Mouse (Mus musculus) adrenal gland, postnatal 10 days (tissue): ENCODE results near the gene Grap. TPM values are rescaled to one million over a fixed set of nuclear protein-coding genes. Genes with fewer than 3 reads are reported as not detected.
"Not testable (repeated sequence)": the region's sequence is repeated elsewhere in the genome, so short reads cannot be mapped to it uniquely, and the experiment has no call there.

Source experiments
- DNase-seq: peaks from one replicate; pipeline ENCODE4 v3.0.0; 2021; ENCODE audit warnings: mixed read lengths
- long read RNA-seq, 2 experiments: library from polyadenylated mRNA; stranded (forward); transcript quantifications; one replicate each; pipeline ENCODE4 v2.0.0; 2021
- total RNA-seq, 2 experiments: library from RNA; stranded (reverse); gene quantifications; 2 replicates each; pipeline ENCODE4 v1.2.3; 2021

Gene Grap
- total RNA-seq, result 10 to 100 TPM; 16.0 to 17.3 TPM
- long read RNA-seq, experiment 1, transcript Grap-201 (5 exons, 1,662 nt), result major isoform, 50 of 55 reads
- long read RNA-seq, experiment 1, partial matches to known transcripts, result 0 of 55 reads
- long read RNA-seq, experiment 1, other reads (novel, unspliced or antisense), result 5 of 55 reads
- long read RNA-seq, experiment 2, transcript Grap-201 (5 exons, 1,662 nt), result major isoform, 19 of 32 reads
- long read RNA-seq, experiment 2, partial matches to known transcripts, result 1 of 32 reads
- long read RNA-seq, experiment 2, other reads (novel, unspliced or antisense), result 12 of 32 reads

DNA sequence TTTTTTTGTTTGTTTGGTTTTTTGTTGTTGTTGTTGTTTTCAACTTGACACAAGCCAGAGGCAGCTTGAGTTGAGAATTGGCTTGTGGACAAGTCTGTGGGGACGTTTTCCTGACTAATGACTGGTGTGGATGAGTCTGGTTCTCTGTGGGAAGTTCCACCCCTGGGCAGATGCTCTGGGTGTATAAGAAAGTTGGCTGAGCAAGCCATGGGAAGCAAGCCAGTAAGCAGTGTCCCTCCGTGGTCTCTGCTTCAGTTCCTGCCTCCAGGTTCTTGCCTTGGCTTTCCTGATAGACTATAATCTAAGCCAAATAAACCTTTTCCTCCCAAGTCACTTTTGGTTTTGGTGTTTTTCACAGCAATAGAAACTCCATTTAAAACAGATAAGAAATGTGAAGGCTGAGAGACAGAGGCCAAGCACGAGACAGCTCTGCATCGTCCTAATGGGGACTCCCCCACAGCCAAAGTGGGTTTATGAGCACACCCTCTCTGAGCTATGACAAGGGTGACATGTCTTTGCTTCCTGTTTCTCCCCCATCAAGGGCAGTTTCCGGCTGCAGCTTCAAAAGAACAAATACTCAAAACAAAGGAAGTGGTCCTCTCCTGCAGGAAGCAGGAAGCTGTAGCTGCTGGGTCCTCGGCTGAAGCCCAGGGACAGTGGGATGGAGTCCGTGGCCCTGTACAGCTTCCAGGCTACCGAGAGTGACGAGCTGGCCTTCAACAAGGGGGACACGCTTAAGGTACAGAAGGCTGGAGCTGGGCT is at the start of gene Grap:
Gene Grap (plus strand): TSS at position 580 of the 762 bp plus-strand sequence.
- DNase-seq, result peak; percentile 37

DNA sequence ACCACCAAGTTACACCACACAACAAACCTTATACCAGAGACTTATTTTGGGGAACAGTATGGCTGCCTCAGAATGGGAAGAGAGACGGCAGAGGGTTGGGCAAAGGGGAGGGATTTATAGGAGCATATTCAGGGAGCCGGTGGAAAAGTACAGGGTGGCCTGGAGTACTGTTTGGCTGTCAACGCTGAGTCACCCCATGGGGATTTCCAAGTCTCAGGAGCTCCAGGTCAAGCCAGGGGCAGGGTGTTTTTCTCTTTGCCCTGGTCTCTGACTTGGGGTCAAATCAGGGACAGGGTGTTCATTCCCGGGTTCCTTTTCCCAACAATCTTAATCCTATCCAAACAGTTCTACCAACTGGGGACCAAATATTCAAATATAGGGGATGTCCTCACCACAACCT is 45.0 kb upstream of the Grap start:
- DNase-seq, result peak; percentile 52

DNA sequence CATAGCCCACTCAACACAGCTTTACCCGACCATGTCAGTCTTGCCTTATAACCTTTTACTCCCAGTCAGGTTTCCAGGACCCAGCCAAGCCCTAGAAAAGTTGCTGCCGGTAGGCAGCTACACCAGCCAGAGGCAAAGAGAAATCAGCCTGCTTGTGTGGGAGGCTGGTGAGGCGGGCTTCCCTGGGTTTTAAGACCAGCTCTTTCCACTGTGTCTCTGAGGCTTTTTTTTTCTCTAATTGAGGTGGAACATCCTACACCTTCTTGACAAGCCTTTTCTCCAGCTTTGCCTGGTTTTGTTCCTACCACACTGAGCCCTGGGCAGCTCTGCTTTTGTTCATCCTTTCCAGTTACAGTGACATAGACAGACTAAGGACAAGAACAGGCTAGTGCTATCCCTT is 41.9 kb upstream of the Grap start:
- DNase-seq, result no peak

DNA sequence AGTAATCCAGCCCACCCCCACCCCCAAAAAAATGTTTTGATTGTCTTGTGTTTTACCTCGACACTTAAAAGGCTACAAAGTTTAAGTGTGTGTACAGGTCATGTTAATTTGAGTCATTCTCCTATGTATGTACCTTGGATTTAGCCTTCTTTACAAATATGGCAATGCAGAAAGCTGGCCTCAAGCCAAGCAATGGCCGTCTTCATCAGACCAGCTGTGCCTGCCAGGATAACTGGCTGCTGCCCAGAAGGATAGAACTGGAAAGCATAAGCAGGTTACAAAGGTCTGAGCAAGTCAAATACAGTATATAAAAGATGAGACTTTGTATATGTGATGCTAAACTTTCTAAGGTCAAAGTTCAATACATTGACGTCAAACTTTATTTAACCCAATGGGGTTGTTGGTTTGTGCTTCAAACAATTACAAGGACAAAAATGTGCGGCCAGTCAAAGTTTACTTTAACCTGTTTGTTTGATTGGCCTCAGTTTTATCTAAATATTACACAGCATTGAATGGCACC is 40.9 kb upstream of the Grap start:
- peak; percentile 48 for DNase-seq

DNA sequence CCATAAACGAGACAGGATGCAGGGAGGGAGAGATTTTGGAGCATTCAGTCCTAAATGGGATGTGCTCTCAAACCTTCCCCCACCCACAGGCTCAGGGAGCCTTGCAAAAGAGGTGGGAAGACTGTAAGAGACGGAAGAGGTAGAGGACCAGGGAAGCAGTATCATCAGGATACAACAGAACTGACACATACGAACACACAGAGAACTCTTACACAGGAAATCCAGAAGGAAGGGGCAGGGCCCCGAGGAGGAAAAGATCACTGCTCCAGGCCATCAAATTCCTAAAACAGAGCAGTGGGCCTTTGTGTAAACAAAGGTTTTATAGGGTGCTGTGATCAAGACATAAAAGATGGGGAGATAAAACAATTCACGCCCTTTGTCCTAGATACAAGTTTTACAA is 38.7 kb upstream of the Grap start:
- no peak for DNase-seq

DNA sequence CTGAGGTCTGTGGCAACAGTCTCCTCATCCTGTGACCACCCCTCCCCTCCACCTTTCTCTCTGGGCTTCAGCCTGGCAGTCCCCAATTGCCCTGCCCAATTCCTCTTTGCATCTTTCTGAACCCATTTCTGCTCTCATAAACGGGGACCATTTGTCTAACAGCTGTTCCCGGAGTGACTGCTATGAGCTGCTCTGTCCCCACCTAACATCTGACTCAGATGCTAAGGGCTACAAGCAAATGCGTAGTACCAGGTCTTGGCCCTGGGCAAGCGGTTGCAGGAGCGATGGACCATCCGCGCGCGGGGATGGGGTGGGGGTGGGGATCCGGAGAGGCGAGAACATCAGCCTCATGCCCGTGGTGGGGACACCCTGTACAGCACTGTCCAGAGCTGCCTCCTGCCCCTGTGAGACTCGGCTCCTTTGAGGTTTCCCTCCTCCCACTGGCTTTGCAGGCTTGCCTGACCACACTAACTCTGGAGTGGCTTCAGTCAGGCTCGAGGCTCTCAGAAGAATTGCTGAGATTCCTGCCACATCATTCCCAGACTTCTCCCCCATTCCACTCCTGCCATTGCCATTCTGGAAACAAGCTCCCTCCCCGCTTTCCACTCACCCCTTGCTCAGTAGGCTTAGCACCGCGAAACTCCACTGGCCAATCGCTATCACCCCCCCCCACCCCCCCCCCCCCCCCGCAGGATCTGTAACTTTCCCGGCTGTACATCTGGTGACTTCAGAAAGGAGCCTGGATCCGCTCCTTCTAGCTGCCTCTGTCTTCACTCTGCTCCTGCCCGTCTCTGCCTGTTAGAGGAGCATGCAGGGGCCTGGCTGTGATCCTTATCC is 37.2 kb upstream of the Grap start:
- DNase-seq, result peak; percentile 28

DNA sequence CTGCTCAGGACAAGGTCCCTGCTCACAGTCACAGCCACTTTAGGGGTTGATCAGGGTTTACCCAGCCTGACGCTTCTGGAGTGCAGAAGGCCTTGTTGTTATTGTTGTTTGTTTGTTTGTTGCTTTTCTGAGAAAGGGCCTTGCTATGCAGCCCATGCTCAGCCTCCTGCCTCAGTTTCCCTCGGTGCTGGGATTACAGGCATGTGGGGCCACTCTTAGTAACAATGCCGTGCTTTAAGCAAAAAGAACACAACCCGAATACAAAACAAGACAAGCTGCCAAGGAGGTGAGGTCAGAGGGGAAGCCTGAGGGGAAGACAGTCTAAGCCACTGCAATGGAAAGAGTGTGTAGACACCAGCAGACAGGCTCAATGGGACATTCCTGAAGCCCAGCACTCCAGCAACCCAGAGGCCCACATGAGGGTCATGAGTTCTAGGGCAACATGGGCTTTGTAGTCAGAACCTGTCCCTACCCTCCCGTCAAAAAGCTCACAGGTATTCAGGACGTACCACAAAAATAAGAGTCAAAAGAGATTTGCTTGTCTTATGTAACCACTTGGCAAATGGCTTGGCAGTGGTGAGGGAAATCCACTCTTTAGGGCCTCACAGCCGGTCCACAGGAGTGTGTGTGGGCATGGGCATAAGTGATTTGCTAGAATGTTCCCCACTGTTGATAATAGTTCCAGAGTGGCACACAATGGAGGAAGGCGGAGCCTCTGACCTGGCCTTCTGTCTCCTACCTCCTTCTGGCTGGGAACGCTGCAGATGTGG is 36.4 kb upstream of the Grap start:
- peak; percentile 26 for DNase-seq

DNA sequence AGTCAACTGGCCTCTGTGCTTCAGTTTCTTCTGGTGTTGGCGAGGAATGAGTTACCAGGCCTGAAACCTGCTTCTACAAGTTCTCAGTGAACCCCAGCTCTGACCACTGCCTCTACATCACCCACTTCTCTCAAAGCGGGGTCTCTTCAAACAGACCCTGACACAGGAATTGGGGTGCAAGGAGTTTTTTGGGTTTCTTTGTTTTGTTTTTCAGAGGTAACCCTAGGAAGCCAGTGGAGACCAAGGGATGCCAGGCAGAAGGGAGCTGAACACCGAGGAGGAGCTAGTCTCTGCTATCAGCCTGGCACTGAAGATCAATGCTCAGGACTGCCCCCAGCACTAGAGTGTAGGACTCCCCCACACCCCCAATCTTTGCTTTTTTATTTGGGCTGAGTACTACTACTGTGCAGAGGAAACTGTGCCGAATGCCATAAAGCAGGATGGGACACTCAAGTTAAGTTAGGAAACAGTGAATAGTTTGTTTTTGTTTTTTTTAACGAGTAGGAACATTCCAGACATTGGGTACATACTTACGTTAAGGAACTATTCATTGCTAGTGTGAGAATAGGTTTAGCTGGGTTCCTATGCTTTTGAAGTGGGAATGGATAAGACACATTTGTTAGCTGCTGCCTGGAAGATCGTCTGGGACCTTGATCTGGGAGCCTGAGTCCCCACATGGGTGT is 35.6 kb upstream of the Grap start:
- DNase-seq, result no peak

DNA sequence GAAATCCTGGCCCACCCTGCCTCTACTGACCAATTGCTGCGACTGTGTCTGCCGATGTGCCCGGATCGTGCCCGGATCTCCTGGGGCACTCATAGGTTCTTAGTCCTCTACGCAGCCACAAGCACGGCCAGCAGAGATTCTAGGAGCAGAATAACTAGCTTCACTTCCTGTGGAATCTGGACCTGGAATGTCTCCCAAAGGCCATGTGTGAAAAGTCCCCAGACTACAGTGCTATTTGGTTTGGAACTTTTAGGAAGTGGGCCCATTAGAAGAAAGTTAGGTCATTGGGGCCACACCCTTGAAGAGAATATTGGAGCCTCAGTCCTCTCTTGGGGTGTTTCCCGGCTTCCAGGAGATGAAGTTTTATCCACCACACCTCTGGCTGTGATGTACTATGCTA is 34.9 kb upstream of the Grap start:
- DNase-seq, result no peak

DNA sequence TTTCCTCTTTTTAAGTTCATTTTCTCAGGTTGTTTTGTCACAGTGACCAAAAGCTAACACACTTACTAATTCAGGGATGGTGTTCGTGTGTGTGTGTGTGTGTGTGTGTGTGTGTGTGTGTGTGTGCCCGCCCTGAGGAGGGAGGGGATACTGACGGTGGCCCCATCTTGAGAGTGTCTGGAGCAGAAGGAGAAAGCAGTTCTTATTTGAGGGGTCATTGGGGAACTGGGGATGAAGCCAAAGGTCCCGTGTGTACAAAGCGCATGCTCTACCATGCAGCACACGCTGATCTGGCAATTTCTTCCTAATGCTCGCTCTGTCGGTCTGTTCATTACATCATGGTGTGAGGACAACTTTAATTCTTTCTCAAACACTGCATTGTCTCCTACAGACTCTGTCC is 34.5 kb upstream of the Grap start:
- no peak for DNase-seq

DNA sequence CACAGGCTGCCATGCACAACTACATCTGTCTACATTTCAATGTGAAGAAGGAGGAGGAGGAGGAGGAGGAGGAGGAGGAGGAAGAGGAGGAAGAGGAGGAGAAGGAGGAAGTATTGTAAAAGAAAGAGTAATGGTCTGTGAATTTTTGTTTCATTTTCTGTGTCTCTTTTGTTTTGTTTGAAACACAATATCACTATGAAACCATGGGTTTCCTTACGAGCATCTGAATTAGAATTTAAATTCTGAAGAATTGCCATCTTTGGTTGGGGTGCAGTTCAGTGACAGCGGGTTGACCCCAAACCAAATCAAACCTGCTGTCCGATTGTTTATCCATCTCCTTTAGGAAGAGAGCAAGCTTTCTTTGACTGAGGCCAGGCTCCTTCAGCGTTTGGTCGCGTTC is 33.7 kb upstream of the Grap start:
- DNase-seq, result no peak

DNA sequence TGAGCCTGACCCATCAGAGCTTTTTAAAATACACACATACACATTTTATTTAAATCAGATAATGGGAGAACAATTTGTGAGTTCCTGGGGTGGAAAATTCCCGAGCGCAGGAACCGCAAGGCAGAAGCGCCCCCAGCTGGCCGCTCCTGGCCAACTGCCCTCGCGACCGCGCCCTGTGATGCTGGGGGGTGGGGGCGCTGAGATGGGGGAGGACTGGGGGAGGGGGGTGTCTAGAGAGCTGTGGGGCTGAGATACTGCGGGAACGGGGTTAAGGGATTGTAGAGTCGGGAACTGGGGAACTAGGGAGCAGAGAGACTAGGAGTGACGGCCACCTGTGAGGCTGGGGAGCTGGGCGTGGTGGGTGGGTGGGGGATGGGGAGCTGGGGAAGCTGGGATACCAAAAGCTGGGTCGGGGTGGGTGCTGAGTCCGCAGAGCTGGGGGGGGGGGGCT is 33.2 kb upstream of the Grap start:
- peak; percentile 82 for DNase-seq

DNA sequence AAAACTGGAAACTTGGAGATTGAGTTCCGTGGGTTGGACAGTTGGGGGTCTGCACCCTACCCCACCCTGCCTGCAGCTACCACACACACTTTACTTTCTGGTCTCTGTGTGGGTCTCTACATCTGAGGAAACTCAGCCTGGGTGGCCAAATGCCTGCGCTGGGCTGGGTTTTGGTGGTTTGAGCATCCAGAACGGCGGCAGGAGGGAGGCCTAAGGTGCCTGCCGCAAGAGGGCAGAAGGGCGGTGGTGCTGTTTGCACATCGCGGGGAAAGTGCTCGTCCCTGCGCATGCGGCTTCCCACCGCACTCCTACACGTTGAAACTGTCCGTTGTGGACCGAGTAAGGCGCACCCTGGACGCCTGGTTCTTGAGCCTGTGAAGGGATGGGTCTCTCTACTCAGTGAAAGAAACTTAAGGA is 32.8 kb upstream of the Grap start:
- peak; percentile 90 for DNase-seq

DNA sequence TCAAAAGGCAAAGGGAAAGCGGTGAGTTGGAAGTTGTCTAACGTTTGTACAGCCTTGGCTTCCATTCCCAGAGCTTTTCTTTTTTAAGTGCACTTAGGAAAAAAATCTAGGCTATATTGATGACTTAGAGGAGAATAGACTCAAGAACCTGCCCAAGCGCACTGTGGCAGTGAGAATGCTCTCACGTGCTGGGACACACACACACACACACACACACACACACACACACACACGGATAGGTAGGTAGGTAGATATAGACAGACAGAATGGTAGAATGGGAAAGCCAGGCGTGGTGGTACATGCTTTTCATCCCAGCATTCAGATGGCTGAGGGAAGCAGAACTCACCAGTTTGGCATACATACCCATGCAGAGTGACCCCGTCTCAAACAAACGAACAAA is 32.3 kb upstream of the Grap start:
- no peak for DNase-seq

DNA sequence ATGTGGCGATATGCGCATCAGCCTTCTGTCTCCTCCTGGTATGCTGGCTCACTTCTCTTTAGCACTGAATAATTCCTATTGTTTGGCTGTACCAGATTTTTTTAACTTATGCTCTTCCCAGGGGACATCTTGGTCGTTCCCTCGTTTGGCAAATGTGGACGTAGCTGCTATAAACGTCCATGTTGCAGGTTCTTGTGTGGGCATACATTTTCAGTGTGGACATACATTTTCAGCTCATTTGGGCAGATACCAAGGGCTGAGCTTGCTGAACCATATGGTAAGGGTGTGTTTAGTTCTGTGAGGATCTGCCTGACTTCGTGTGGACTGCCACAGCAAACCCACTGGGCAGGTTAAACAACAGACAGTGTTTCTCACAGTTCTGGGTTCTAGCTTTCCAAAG is 27.9 kb upstream of the Grap start:
- DNase-seq, result no peak

DNA sequence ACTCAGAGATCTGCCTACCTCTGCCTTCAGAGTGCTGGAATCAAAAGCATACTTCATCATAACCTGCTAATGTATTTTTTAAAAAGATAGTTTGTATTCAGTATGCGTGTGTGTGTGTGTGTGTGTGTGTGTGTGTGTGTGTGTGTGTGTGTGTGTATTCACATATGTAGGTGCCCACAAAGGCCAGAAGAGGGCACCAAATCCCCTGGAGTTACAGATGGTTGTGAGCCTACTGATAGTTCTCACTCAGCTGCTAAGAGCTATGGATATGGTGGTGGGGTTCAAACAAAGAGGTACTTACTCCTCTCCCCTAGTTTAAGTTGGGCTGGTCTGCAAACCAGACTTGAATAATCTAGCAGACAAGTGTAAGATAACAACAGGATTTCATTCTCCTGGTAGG is 26.6 kb upstream of the Grap start:
- DNase-seq, result no peak

DNA sequence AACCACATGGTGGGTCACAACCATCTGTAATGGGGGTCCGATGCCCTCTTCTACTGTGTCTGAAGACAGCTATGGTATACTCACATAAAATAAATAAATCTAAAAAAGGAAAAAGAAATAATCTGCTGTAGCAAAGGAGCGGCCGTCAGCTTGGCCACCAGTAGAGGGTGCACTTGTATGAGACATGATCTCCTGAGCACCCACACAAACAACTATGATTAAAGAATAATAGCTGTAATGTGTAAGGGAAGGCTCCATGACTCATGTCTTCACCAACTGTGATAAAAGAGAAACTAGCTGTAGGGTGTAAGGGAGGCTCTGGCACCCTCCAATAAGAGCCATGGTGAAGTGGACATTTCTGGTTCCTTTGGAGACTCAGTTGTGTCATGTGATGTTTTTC is 23.4 kb upstream of the Grap start:
- DNase-seq, result no peak

DNA sequence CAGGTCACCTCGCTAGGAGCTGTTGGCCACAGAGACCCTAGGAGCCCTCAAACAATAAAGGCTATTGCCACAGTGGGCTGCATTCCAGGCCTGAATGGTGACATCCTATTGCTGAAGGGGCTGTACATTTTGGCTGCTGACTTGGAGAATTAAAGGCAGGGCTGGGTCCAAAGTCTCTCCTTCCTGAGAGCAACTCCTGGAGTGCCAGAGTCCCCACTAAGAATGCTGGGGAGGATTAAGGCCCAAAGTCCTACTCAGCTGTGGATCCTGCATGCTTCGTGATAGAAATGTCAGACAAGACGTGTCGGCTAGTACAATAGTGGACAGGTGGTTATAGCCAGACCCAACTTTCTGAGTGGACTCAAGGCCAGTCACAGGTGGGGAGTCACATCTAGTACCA is 16.8 kb upstream of the Grap start:
- not testable (repeated sequence) for DNase-seq

DNA sequence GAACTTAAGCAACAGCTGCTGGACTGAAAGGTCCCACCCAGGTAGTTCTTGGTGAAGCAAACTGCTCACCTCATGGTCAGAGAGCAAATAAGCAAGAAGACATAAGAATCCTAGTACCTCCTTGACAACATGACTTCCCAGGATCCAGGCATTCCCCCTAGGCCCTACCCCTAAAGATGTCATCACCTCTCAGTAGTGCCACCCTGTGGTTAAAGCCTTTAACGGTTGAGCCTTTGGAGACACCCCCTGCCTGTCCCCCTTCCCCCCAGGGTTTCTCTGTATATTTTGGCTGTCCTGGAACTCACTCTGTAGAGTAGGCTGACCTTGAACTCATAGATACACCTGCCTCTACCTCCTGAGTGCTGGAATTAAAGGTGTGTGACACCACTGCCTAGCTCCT is 15.7 kb upstream of the Grap start:
- DNase-seq, result no peak

DNA sequence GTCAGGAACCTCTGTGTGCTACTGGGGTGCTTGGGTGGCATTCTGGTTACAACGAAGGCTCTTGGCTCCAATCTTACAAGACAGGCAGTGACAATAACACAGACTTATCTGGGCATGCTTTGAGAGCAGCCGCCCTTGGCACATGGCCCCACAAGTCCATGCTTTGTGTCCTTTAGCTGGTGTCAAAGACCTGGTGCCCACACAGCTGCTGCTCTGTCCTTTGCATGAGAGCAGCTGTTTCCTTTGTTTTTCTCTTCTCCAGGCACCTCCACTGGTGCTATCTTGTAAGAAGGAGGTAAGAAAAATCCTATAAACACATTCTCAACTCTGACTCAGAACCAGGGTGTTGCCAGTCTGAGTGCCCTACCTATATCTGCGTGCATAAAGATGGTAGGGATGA is 15.2 kb upstream of the Grap start:
- DNase-seq, result no peak
